Mouse (Mus musculus) heart, embryonic 12.5 days (tissue): ENCODE results near the gene Ercc6. TPM values are rescaled to one million over a fixed set of nuclear protein-coding genes. Genes with fewer than 3 reads are reported as not detected.

Experiments used
- ATAC-seq: fragments of 200-750 bp; cut with Nextera tagmentation; 2 replicates; pipeline ENCODE4 v1.8.0; 2017; ENCODE audit warnings: moderate TSS enrichment, moderate library complexity; ENCODE audit not compliant: insufficient number of reproducible peaks, low FRiP score
- H3K27ac ChIP-seq: fragments of 300-500 bp; sonication (generic); 2 replicates; pipeline ENCODE4 v1.5.1; 2016; ENCODE audit warnings: mild to moderate bottlenecking, moderate library complexity; ENCODE audit not compliant: poor library complexity, severe bottlenecking
- H3K27me3 ChIP-seq: fragments of 300-500 bp; sonication (generic); replicated peaks from 2 replicates; pipeline ENCODE4 v1.6.1; 2016; ENCODE audit warnings: mild to moderate bottlenecking, moderate library complexity
- H3K36me3 ChIP-seq: fragments of 300-500 bp; sonication (generic); 2 replicates; pipeline ENCODE4 v1.6.1; 2016; ENCODE audit warnings: mild to moderate bottlenecking, moderate library complexity
- H3K4me1 ChIP-seq: fragments of 300-500 bp; sonication (generic); replicated peaks from 2 replicates; pipeline ENCODE4 v1.6.1; 2016; ENCODE audit warnings: mild to moderate bottlenecking
- H3K4me2 ChIP-seq: fragments of 300-500 bp; sonication (generic); 2 replicates; pipeline ENCODE4 v1.6.1; 2016; ENCODE audit warnings: mild to moderate bottlenecking, moderate library complexity
- H3K4me3 ChIP-seq: fragments of 300-500 bp; sonication (generic); 2 replicates; pipeline ENCODE4 v1.5.1; 2016; ENCODE audit warnings: mild to moderate bottlenecking
- H3K9ac ChIP-seq: fragments of 300-500 bp; sonication (generic); 2 replicates; pipeline ENCODE4 v1.6.1; 2016; ENCODE audit warnings: mild to moderate bottlenecking, moderate library complexity
- H3K9me3 ChIP-seq: fragments of 300-500 bp; sonication (generic); replicated peaks from 2 replicates; pipeline ENCODE4 v1.6.1; 2016; ENCODE audit warnings: mild to moderate bottlenecking, moderate library complexity
- WGBS: fragments of 180-500 bp; shearing (Covaris S2); methylation state at CpG from one replicate; pipeline ENCODE4 v1.1.7; 2016; 5-methylcytosine and 5-hydroxymethylcytosine counted together
- polyA plus RNA-seq: library from polyadenylated mRNA; unstranded; fragments of >200 nt; fragmentation: Nextera tagmentation; extraction: Ambion mirVana; gene quantifications from 2 replicates; pipeline ENCODE4 v1.2.1, GENCODE M21; 2016

Ercc6 gene
- polyA plus RNA-seq, 1 experiment from 2014 or later, result 15.1 TPM

- Histone ChIP-seq H3K4me3 (no peak overlapping the region), H3K9ac (no peak overlapping the region), H3K4me2 (no peak overlapping the region), H3K4me1 (no peaks in the 10 kb centered on the region), H3K36me3 (no peaks in the 10 kb centered on the region), H3K9me3 (no peaks in the 10 kb centered on the region), H3K27ac (no peak overlapping the region), H3K27me3 (peaks cover 69% of the 10 kb centered on the region)
- 76% methylated on average over 8 of the region's 8 CpGs for WGBS
- no peak for ATAC-seq
Measured at GRCm38 (mm10) chr14:32606316-32606715, 93.0 kb downstream of the Ercc6 start.

GRCm38 (mm10) chr14:32609392-32609791, 96.1 kb downstream of the Ercc6 start:
- H3K27me3 ChIP-seq, result peaks cover 54% of the 10 kb centered on the region
- no peak overlapping the region for H3K27ac ChIP-seq
- H3K36me3 ChIP-seq, result no peaks in the 10 kb centered on the region
- H3K4me2 ChIP-seq, result no peak overlapping the region
- 23% methylated on average over 3 of the region's 3 CpGs for WGBS
- no peaks in the 10 kb centered on the region for H3K4me1 ChIP-seq
- no peak overlapping the region for H3K4me3 ChIP-seq
- H3K9me3 ChIP-seq, result no peaks in the 10 kb centered on the region
- no peak overlapping the region for H3K9ac ChIP-seq
- no peak for ATAC-seq

GRCm38 (mm10) chr14:32617253-32617652, 103.9 kb downstream of the Ercc6 start:
- H3K27ac ChIP-seq, result no peak overlapping the region
- H3K27me3 ChIP-seq, result peaks cover 18% of the 10 kb centered on the region
- H3K9ac ChIP-seq, result no peak overlapping the region
- H3K36me3 ChIP-seq, result no peaks in the 10 kb centered on the region
- WGBS, result 70% methylated on average over 5 of the region's 5 CpGs
- no peak overlapping the region for H3K4me3 ChIP-seq
- no peak for ATAC-seq
- H3K4me1 ChIP-seq, result no peaks in the 10 kb centered on the region
- H3K9me3 ChIP-seq, result no peaks in the 10 kb centered on the region
- H3K4me2 ChIP-seq, result no peak overlapping the region

- WGBS, result 64% methylated on average over 3 of the region's 3 CpGs
- H3K4me1 ChIP-seq, result no peaks in the 10 kb centered on the region
- ATAC-seq, result no peak
- H3K4me2 ChIP-seq, result no peak overlapping the region
- no peak overlapping the region for H3K27ac ChIP-seq
- H3K9ac ChIP-seq, result no peak overlapping the region
- no peaks in the 10 kb centered on the region for H3K9me3 ChIP-seq
- H3K27me3 ChIP-seq, result peaks cover 10% of the 10 kb centered on the region; the same call in 1 of the 2 replicates
- no peak overlapping the region for H3K4me3 ChIP-seq
- H3K36me3 ChIP-seq, result no peaks in the 10 kb centered on the region
Measured at GRCm38 (mm10) chr14:32624245-32624644, 110.9 kb downstream of the Ercc6 start.

GRCm38 (mm10) chr14:32624811-32625210, 111.5 kb downstream of the Ercc6 start:
- WGBS, result 76% methylated on average over 7 of the region's 7 CpGs
- Histone ChIP-seq H3K4me2 (no peak overlapping the region), H3K9me3 (no peaks in the 10 kb centered on the region), H3K36me3 (no peaks in the 10 kb centered on the region), H3K4me1 (no peaks in the 10 kb centered on the region), H3K27ac (no peak overlapping the region), H3K27me3 (peaks cover 10% of the 10 kb centered on the region; the same call in 1 of the 2 replicates), H3K9ac (no peak overlapping the region), H3K4me3 (no peak overlapping the region)
- no peak for ATAC-seq

- no peak overlapping the region for H3K4me2 ChIP-seq
- no peaks in the 10 kb centered on the region for H3K9me3 ChIP-seq
- no peak for ATAC-seq
- peaks cover 15% of the 10 kb centered on the region; the same call in 1 of the 2 replicates for H3K27me3 ChIP-seq
- H3K4me1 ChIP-seq, result no peaks in the 10 kb centered on the region
- WGBS, result 63% methylated on average over 2 of the region's 2 CpGs
- H3K36me3 ChIP-seq, result no peaks in the 10 kb centered on the region
- no peak overlapping the region for H3K9ac ChIP-seq
- H3K27ac ChIP-seq, result no peak overlapping the region
- H3K4me3 ChIP-seq, result no peak overlapping the region
Measured at GRCm38 (mm10) chr14:32627271-32627670, 114.0 kb downstream of the Ercc6 start.

GRCm38 (mm10) chr14:32628584-32628983, 115.3 kb downstream of the Ercc6 start:
- H3K4me3 ChIP-seq, result no peak overlapping the region; the same call in 1 of the 2 replicates
- H3K27me3 ChIP-seq, result peaks cover 17% of the 10 kb centered on the region; the same call in 1 of the 2 replicates
- 28% methylated on average over 10 of the region's 10 CpGs for WGBS
- no peak for ATAC-seq
- no peak overlapping the region for H3K27ac ChIP-seq
- peak overlapping the region; percentile 53 for H3K4me2 ChIP-seq
- no peaks in the 10 kb centered on the region for H3K36me3 ChIP-seq
- H3K4me1 ChIP-seq, result no peaks in the 10 kb centered on the region
- H3K9ac ChIP-seq, result no peak overlapping the region
- H3K9me3 ChIP-seq, result no peaks in the 10 kb centered on the region

Other genes starting within 250 kb of the Ercc6 start
- gene Ogdhl, start 191.5 kb upstream of the Ercc6 start, polyA plus RNA-seq, result 19.2 and 19.4 TPM in 2 replicates
- not detected in 2 replicates for gene 1700024G13Rik, start 125.1 kb upstream of the Ercc6 start, polyA plus RNA-seq
- gene Slc18a3, start 48.7 kb upstream of the Ercc6 start, polyA plus RNA-seq, result 0.15 TPM in 2 replicates
- gene Chat, start 47.5 kb upstream of the Ercc6 start, polyA plus RNA-seq, result not detected in 2 replicates
- 0.14 TPM in 1 of 2 replicates, not detected in the other for gene Prrxl1, start 85.9 kb downstream of the Ercc6 start, polyA plus RNA-seq
- 15.9 and 16.3 TPM in 2 replicates for gene 3425401B19Rik, start 171.8 kb downstream of the Ercc6 start, polyA plus RNA-seq